Mouse (Mus musculus) Patski (cell line): Measurements from ENCODE around the gene Snrnp25. TPM values are rescaled to one million over a fixed set of nuclear protein-coding genes. Genes with fewer than 3 reads are reported as not detected.

Source experiments
- ATAC-seq: fragments of 100-300 bp; one replicate; pipeline ENCODE4 v1.8.0; 2021
- CTCF ChIA-PET: fragments of 350-600 bp; sonication (Branson Sonifier 250); formaldehyde crosslinking; loops from one replicate; lab custom pipeline; 2022; ENCODE audit warnings: inconsistent platforms; lab: Charles Lee
- POLR2A ChIA-PET: fragments of 350-600 bp; sonication (Branson Sonifier 250); formaldehyde crosslinking; loops from one replicate; lab custom pipeline; 2022; ENCODE audit warnings: antibody characterized with exemption, inconsistent platforms; lab: Charles Lee
- DNase-seq: peaks from one replicate; pipeline ENCODE4 v3.0.0-alpha.2; 2011; ENCODE audit warnings: low read depth, low spot score
- H3K27me3 ChIP-seq: fragments of 371-371 bp; one replicate; pipeline ENCODE4 v1.5.1; 2021
- CTCF ChIP-seq: fragments of 100-300 bp; IDR thresholded peaks from one replicate; pipeline ENCODE4 v1.5.1; 2021
- in situ Hi-C: fragments of 300-500 bp; cut with MboI; formaldehyde crosslinking; loops from 3 replicates; pipeline ENCODE4 v1.11.1; 2018; ENCODE audit warnings: low pct_unique_long_range_greater_than_20kb, mixed read lengths
- polyA plus RNA-seq: library from polyadenylated mRNA; unstranded; gene quantifications from one replicate; pipeline ENCODE4 v1.2.3, GENCODE M21; 2021

Snrnp25 gene
- polyA plus RNA-seq, 1 experiment from 2014 or later: 32.0 TPM

GRCm38 (mm10) chr11:32210623-32211022 lies 5.4 kb downstream of the Snrnp25 start:
- ATAC-seq (no peak), DNase-seq (no peak)
- TF ChIP-seq CTCF: no peak
- POLR2A ChIA-PET: interaction anchor here (0.5 kb wide), 1 partner anchor 9 kb away, joined by 3 read pairs; no protein-coding TSS in a partner anchor
- CTCF ChIA-PET: interaction anchor here (1.1 kb wide), 1 partner anchor 10 kb away, joined by 3 read pairs; the partner anchor contains the start of gene Il9r
- in situ Hi-C loops: no loop called here
- no peaks in the 10 kb centered on the region for H3K27me3 ChIP-seq

- CTCF ChIA-PET: interaction anchor here (0.7 kb wide), 1 partner anchor 23 kb away, joined by 3 read pairs; no protein-coding TSS in a partner anchor
- POLR2A ChIA-PET: no interaction called here
- in situ Hi-C loops: no loop called here
- H3K27me3 ChIP-seq: no peaks in the 10 kb centered on the region
- ATAC-seq (no peak), DNase-seq (no peak)
- no peak for TF ChIP-seq CTCF
Measured at GRCm38 (mm10) chr11:32215372-32216162, 10.4 kb downstream of the Snrnp25 start.

GRCm38 (mm10) chr11:32216851-32217250 lies 11.6 kb downstream of the Snrnp25 start:
- ChIA-PET CTCF (interaction anchor here (2.1 to 4.6 kb wide), 2 partner anchors 9 to 21 kb away, joined by 5 to 54 read pairs; no protein-coding TSS in a partner anchor), POLR2A (no interaction called here)
- in situ Hi-C loops: no loop called here
- DNase-seq: no peak
- no peak for ATAC-seq
- TF ChIP-seq CTCF: no peak
- no peaks in the 10 kb centered on the region for H3K27me3 ChIP-seq

GRCm38 (mm10) chr11:32218501-32219050 lies 13.4 kb downstream of the Snrnp25 start:
- CTCF ChIA-PET: interaction anchor here (1.3 to 4.6 kb wide), 5 partner anchors 11 to 23 kb away, joined by 3 to 54 read pairs (median 5); no protein-coding TSS in a partner anchor
- no peak for TF ChIP-seq CTCF
- POLR2A ChIA-PET: interaction anchor here (1.0 to 2.0 kb wide), 4 partner anchors 8 to 20 kb away, joined by 3 to 6 read pairs (median 4); partner anchors contain the start of genes Mpg and Snrnp25
- H3K27me3 ChIP-seq: no peaks in the 10 kb centered on the region
- ATAC-seq: no peak
- DNase-seq: no peak
- in situ Hi-C loops: no loop called here

- CTCF ChIA-PET: interaction anchor here (1.3 to 4.6 kb wide), 3 partner anchors 14 to 18 kb away, joined by 3 to 54 read pairs (median 3); partner anchors contain the start of gene Snrnp25
Measured at GRCm38 (mm10) chr11:32219287-32219686, 14.1 kb downstream of the Snrnp25 start.

GRCm38 (mm10) chr11:32220607-32221224 lies 15.5 kb downstream of the Snrnp25 start:
- DNase-seq (no peak), ATAC-seq (peak; percentile 26)
- CTCF ChIA-PET: interaction anchor here (1.1 to 4.6 kb wide), 7 partner anchors 10 to 41 kb away, joined by 3 to 54 read pairs (median 3); partner anchors contain the start of gene Snrnp25
- no peaks in the 10 kb centered on the region for H3K27me3 ChIP-seq
- in situ Hi-C loops: no loop called here
- POLR2A ChIA-PET: interaction anchor here (2.0 kb wide), 1 partner anchor 18 kb away, joined by 6 read pairs; no protein-coding TSS in a partner anchor
- TF ChIP-seq CTCF: no peak

More at GRCm38 (mm10) chr11:32219287-32219686, 14.1 kb downstream of the Snrnp25 start:
- TF ChIP-seq CTCF: no peak
- POLR2A ChIA-PET: interaction anchor here (0.6 to 2.0 kb wide), 3 partner anchors 9 to 19 kb away, joined by 3 to 6 read pairs (median 4); no protein-coding TSS in a partner anchor
- no peaks in the 10 kb centered on the region for H3K27me3 ChIP-seq
- in situ Hi-C loops: no loop called here
- DNase-seq: no peak
- ATAC-seq: no peak

GRCm38 (mm10) chr11:32221225-32221950 lies 16.2 kb downstream of the Snrnp25 start:
- in situ Hi-C loops: no loop called here
- POLR2A ChIA-PET: interaction anchor here (1.4 kb wide), 2 partner anchors 15 to 17 kb away, joined by 3 to 5 read pairs; no protein-coding TSS in a partner anchor
- CTCF ChIA-PET: interaction anchor here (1.1 to 4.6 kb wide), 6 partner anchors 10 to 40 kb away, joined by 3 to 54 read pairs (median 5); no protein-coding TSS in a partner anchor
- no peaks in the 10 kb centered on the region for H3K27me3 ChIP-seq
- TF ChIP-seq CTCF: no peak
- peak; percentile 58 for DNase-seq
- peak; percentile 69 for ATAC-seq

GRCm38 (mm10) chr11:32221951-32222409 lies 16.8 kb downstream of the Snrnp25 start, which contains the start of gene Rhbdf1:
Gene Rhbdf1 (minus strand): TSS chr11:32222300.
- CTCF ChIA-PET: interaction anchor here (0.8 to 2.1 kb wide), 3 partner anchors 9 to 16 kb away, joined by 3 to 10 read pairs (median 5); no protein-coding TSS in a partner anchor
- H3K27me3 ChIP-seq: no peaks in the 10 kb centered on the region
- no peak for TF ChIP-seq CTCF
- in situ Hi-C loops: no loop called here
- POLR2A ChIA-PET: interaction anchor here (1.4 kb wide), 2 partner anchors 14 to 17 kb away, joined by 3 to 5 read pairs; no protein-coding TSS in a partner anchor
- ATAC-seq (peak; percentile 42), DNase-seq (no peak)
